Mouse (Mus musculus): ENCODE measurements around the gene Mgst2.

DNA sequence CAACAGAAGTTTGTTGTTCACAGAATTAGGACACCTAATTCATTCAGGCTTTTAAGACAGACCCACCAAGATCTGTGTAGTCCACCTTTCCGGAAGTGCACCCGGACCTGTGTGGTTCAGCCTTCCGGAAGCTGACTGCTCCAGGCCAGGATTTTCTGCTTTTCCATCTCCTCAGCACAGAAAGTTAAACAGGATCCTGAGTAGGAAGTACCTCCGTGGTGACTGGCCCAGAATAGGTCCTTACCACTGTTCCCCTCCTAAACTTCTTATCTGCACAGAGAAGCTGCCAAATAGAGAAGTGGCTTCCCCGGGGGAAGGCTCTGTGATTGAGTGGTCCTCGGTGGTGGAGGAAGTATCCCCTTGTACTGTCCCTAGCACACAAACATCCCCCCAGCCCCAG is 2.4 kb downstream of the Mgst2 start:
- TF ChIP-seq CTCF (conservative IDR thresholded peaks at IDR 0.05; ENCODE audit: low read length): no peak
- TF ChIP-seq POU5F1 (IDR thresholded peaks at IDR 0.05; ENCODE audit: borderline replicate concordance, low read length): no peak

All from E14TG2a.4 (cell line).